Comparison of ENCODE assay signal across 9 mouse cellular contexts in the genomic region with DNA sequence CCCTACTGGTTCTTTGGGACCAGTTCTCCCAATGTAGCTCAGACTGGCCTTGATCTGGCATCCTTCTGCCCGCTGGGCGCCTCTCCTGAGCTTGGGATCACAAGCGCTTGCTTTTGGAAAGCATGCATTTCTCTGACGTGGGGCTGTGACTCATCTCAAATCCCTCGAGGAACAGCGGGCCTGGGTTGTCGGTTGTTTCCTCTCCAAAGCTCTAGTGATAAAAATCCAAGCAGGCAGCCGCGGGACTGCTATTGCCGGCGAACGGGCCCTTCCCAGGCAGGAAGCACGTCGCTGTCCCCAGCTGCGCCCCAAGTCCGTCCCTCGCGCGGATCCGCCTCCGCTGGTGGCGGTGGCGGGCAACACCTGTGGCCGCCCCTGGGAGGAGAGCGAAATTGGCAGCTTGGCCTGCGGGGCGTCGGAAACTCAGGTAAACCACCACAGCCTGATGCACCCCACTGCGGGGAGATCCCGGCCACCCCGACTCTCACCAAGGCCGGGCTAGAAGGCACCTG. TPM values are rescaled to one million over a fixed set of nuclear protein-coding genes. Genes with fewer than 3 reads are reported as not detected.
A peak's percentile ranks its signal among the peaks of the same experiment; 100 is the strongest.
DNase-seq lines count a peak whose midpoint lies in the region; ATAC-seq and TF ChIP-seq lines count a peak whose summit lies in the region.
"Had no signal": no experiment of that assay in that cellular context is flagged by ENCODE, and none has a peak within 500 bp of the region (broad histone marks: within the 10 kb centered on the region; RNA-seq: fewer than 3 reads in every experiment).

No protein-coding gene starts in this region.

- H3K36me3 ChIP-seq in heart, embryonic 10.5 days: peaks cover 26% of the 10 kb centered on the region
- peaks cover 28% of the 10 kb centered on the region for H3K36me3 ChIP-seq in kidney, embryonic 14.5 days (ENCODE audit: control insufficient read depth, insufficient read depth, low read length)
- peaks cover 34% of the 10 kb centered on the region for H3K36me3 ChIP-seq in limb, embryonic 15.5 days
- H3K36me3 ChIP-seq in midbrain, embryonic 16.5 days (ENCODE audit: control insufficient read depth, insufficient read depth, low read length): peaks cover 21% of the 10 kb centered on the region

- H3K4me2 ChIP-seq in kidney, embryonic 14.5 days (replicated peaks; ENCODE audit: low read depth, low read length): peak overlapping the region; percentile 85
- peak overlapping the region; percentile 82 for H3K4me2 ChIP-seq in limb, embryonic 15.5 days
- peak overlapping the region; percentile 64 for H3K4me2 ChIP-seq in midbrain, embryonic 16.5 days (ENCODE audit: low read length)

- H3K4me3 ChIP-seq in bone marrow macrophage, adult 2 months (ENCODE audit: insufficient read depth, low read length): peak overlapping the region; percentile 77
- H3K4me3 ChIP-seq in heart, embryonic 10.5 days: peak overlapping the region; percentile 72
- peak overlapping the region; percentile 52 for H3K4me3 ChIP-seq in kidney, embryonic 14.5 days (ENCODE audit: low read length)
- H3K4me3 ChIP-seq in limb, embryonic 15.5 days: peak overlapping the region; percentile 57
- H3K4me3 ChIP-seq in midbrain, embryonic 16.5 days (ENCODE audit: low read depth, low read length): peak overlapping the region; percentile 41

- no peaks in the 10 kb centered on the region for H3K9me3 ChIP-seq in heart, embryonic 10.5 days
- no peaks in the 10 kb centered on the region for H3K9me3 ChIP-seq in kidney, embryonic 14.5 days (ENCODE audit: control insufficient read depth, low read length)
- no peaks in the 10 kb centered on the region for H3K9me3 ChIP-seq in limb, embryonic 15.5 days
- H3K9me3 ChIP-seq in midbrain, embryonic 16.5 days (replicated peaks; ENCODE audit: control insufficient read depth, low read length, poor library complexity, severe bottlenecking): no peaks in the 10 kb centered on the region

- WGBS in heart, embryonic 10.5 days: 1% methylated on average over 32 of the region's 32 CpGs
- WGBS in kidney, embryonic 14.5 days: 2% methylated on average over 32 of the region's 32 CpGs
- WGBS in limb, embryonic 15.5 days: 1% methylated on average over 32 of the region's 32 CpGs
- under 1% methylated on average over 32 of the region's 32 CpGs for WGBS in midbrain, embryonic 16.5 days

- H3K27me3 ChIP-seq in heart, embryonic 10.5 days (ENCODE audit: insufficient read depth, poor library complexity, severe bottlenecking): no peaks in the 10 kb centered on the region
- no peaks in the 10 kb centered on the region for H3K27me3 ChIP-seq in kidney, embryonic 14.5 days (ENCODE audit: control insufficient read depth, insufficient read depth, low read length)
- H3K27me3 ChIP-seq in limb, embryonic 15.5 days: no peaks in the 10 kb centered on the region
- H3K27me3 ChIP-seq in midbrain, embryonic 16.5 days (ENCODE audit: control insufficient read depth, insufficient read depth, low read depth, low read length): no peaks in the 10 kb centered on the region
- H3K27me3 ChIP-seq: Patski had no signal

- TF ChIP-seq POLR2A in bone marrow macrophage, adult 2 months (IDR thresholded peaks at IDR 0.05; ENCODE audit: borderline replicate concordance, low read depth, low read length): no peak

- H3K4me1 ChIP-seq in bone marrow macrophage, adult 2 months (ENCODE audit: control insufficient read depth, insufficient read depth, low read length): peaks cover 6% of the 10 kb centered on the region
- H3K4me1 ChIP-seq in heart, embryonic 10.5 days: peaks cover 20% of the 10 kb centered on the region
- H3K4me1 ChIP-seq in kidney, embryonic 14.5 days (ENCODE audit: control insufficient read depth, insufficient read depth, low read length): 0 out of 2 replicates have a peak, but pooled peaks cover 6% of the 10 kb centered on the region
- H3K4me1 ChIP-seq in limb, embryonic 15.5 days: peaks cover 17% of the 10 kb centered on the region; the same call in 1 of the 2 replicates
- H3K4me1 ChIP-seq in midbrain, embryonic 16.5 days (ENCODE audit: control insufficient read depth, insufficient read depth, low read length): peaks cover 5% of the 10 kb centered on the region; the same call in 1 of the 2 replicates

- H3K27ac ChIP-seq in bone marrow macrophage, adult 2 months (ENCODE audit: insufficient read depth, low read depth, low read length): peak overlapping the region; percentile 17
- peak overlapping the region; percentile 87 for H3K27ac ChIP-seq in heart, embryonic 10.5 days
- H3K27ac ChIP-seq in kidney, embryonic 14.5 days (ENCODE audit: low read depth, low read length): no peak overlapping the region
- peak overlapping the region; percentile 59 for H3K27ac ChIP-seq in limb, embryonic 15.5 days
- no peak overlapping the region for H3K27ac ChIP-seq in midbrain, embryonic 16.5 days (ENCODE audit: low read length)

- peak; percentile 42; the same call in 1 of the 2 replicates for ATAC-seq in erythroblast, adult 5-6 weeks (replicated peaks; ENCODE audit: low FRiP score, poor library complexity, severe bottlenecking)
- ATAC-seq in kidney, embryonic 14.5 days (ENCODE audit: low FRiP score, low TSS enrichment): peak; percentile 74
- ATAC-seq in limb, embryonic 15.5 days (ENCODE audit: insufficient number of reproducible peaks, low FRiP score, low TSS enrichment, low read depth): peak; percentile 60; the same call in 1 of the 2 replicates
- peak; percentile 76 for ATAC-seq in midbrain, embryonic 16.5 days
- ATAC-seq: Patski had no signal

- no peak for TF ChIP-seq CTCF in bone marrow macrophage, adult 2 months (IDR thresholded peaks at IDR 0.05; ENCODE audit: low read depth, low read length)

- DNase-seq in A20 (ENCODE audit: low read depth, low spot score): peak; percentile 95
- peak; percentile 91 for DNase-seq in heart, embryonic 10.5 days (ENCODE audit: low spot score)
- peak; percentile 69 to 77 for DNase-seq in spleen, adult 18-20 months

- peak overlapping the region; percentile 56 for H3K9ac ChIP-seq in kidney, embryonic 14.5 days (ENCODE audit: low read depth, low read length)
- peak overlapping the region; percentile 61 for H3K9ac ChIP-seq in limb, embryonic 15.5 days
- peak overlapping the region; percentile 58 for H3K9ac ChIP-seq in midbrain, embryonic 16.5 days (ENCODE audit: low read depth, low read length)

RNA-seq across cellular contexts. Expression of gene Amz2, which starts 14.1 kb away (rescaled TPM):
- polyA plus RNA-seq in bone marrow macrophage, adult 2 months (2012; ENCODE audit: insufficient read depth, insufficient read length, missing spikeins): 32.5 and 35.5 TPM in 2 replicates
- 16.9 and 38.6 TPM in 2 replicates for total RNA-seq in erythroblast, adult 5-6 weeks (2015; ENCODE audit: low replicate concordance)
- total RNA-seq in erythroblast, adult 5-6 weeks (2017; ENCODE audit: low replicate concordance): 12.9 and 20.4 TPM in 2 replicates
- 35.4 and 37.1 TPM in 2 replicates for polyA plus RNA-seq in heart, embryonic 10.5 days (2016; fragmentation: Nextera tagmentation; extraction: Ambion mirVana)
- polyA plus RNA-seq in kidney, embryonic 14.5 days (2014; fragmentation: Nextera tagmentation; extraction: Ambion mirVana): 42.1 and 49.8 TPM in 2 replicates
- 42.5 and 46.1 TPM in 2 replicates for polyA plus RNA-seq in limb, embryonic 15.5 days (2015; fragmentation: Nextera tagmentation; extraction: Ambion mirVana)
- 55.7 and 56.1 TPM in 2 replicates for polyA plus RNA-seq in midbrain, embryonic 16.5 days (2015; fragmentation: Nextera tagmentation; extraction: Ambion mirVana)

RNA-seq across cellular contexts. Expression of gene 9930022D16Rik, which starts 26.2 kb away (rescaled TPM):
- 0.40 and 0.49 TPM in 2 replicates for polyA plus RNA-seq in bone marrow macrophage, adult 2 months (2012; ENCODE audit: insufficient read depth, insufficient read length, missing spikeins)
- total RNA-seq in erythroblast, adult 5-6 weeks (2015; ENCODE audit: low replicate concordance): not detected in 2 replicates
- total RNA-seq in erythroblast, adult 5-6 weeks (2017; ENCODE audit: low replicate concordance): not detected in 2 replicates
- polyA plus RNA-seq in heart, embryonic 10.5 days (2016; fragmentation: Nextera tagmentation; extraction: Ambion mirVana): not detected in 2 replicates
- not detected in 2 replicates for polyA plus RNA-seq in kidney, embryonic 14.5 days (2014; fragmentation: Nextera tagmentation; extraction: Ambion mirVana)
- polyA plus RNA-seq in limb, embryonic 15.5 days (2015; fragmentation: Nextera tagmentation; extraction: Ambion mirVana): not detected in 2 replicates
- polyA plus RNA-seq in midbrain, embryonic 16.5 days (2015; fragmentation: Nextera tagmentation; extraction: Ambion mirVana): not detected in 2 replicates
- polyA plus RNA-seq: Patski had no signal

RNA-seq across cellular contexts. Expression of gene Arsg, which starts 33.3 kb away (rescaled TPM):
- 3.7 and 4.4 TPM in 2 replicates for polyA plus RNA-seq in bone marrow macrophage, adult 2 months (2012; ENCODE audit: insufficient read depth, insufficient read length, missing spikeins)
- 2.3 and 3.1 TPM in 2 replicates for total RNA-seq in erythroblast, adult 5-6 weeks (2015; ENCODE audit: low replicate concordance)
- 1.7 and 7.7 TPM in 2 replicates for total RNA-seq in erythroblast, adult 5-6 weeks (2017; ENCODE audit: low replicate concordance)
- 3.3 and 4.6 TPM in 2 replicates for polyA plus RNA-seq in heart, embryonic 10.5 days (2016; fragmentation: Nextera tagmentation; extraction: Ambion mirVana)
- polyA plus RNA-seq in kidney, embryonic 14.5 days (2014; fragmentation: Nextera tagmentation; extraction: Ambion mirVana): 2.2 and 6.1 TPM in 2 replicates
- 3.5 and 4.8 TPM in 2 replicates for polyA plus RNA-seq in limb, embryonic 15.5 days (2015; fragmentation: Nextera tagmentation; extraction: Ambion mirVana)
- 4.2 and 4.3 TPM in 2 replicates for polyA plus RNA-seq in midbrain, embryonic 16.5 days (2015; fragmentation: Nextera tagmentation; extraction: Ambion mirVana)

RNA-seq across cellular contexts. Expression of gene Slc16a6, which starts 33.5 kb away (rescaled TPM):
- 32.6 and 38.7 TPM in 2 replicates for polyA plus RNA-seq in bone marrow macrophage, adult 2 months (2012; ENCODE audit: insufficient read depth, insufficient read length, missing spikeins)
- 98.4 and 101 TPM in 2 replicates for total RNA-seq in erythroblast, adult 5-6 weeks (2015; ENCODE audit: low replicate concordance)
- total RNA-seq in erythroblast, adult 5-6 weeks (2017; ENCODE audit: low replicate concordance): 65.1 and 113 TPM in 2 replicates
- polyA plus RNA-seq in heart, embryonic 10.5 days (2016; fragmentation: Nextera tagmentation; extraction: Ambion mirVana): 12.7 and 16.5 TPM in 2 replicates
- polyA plus RNA-seq in kidney, embryonic 14.5 days (2014; fragmentation: Nextera tagmentation; extraction: Ambion mirVana): 9.7 and 11.8 TPM in 2 replicates
- polyA plus RNA-seq in limb, embryonic 15.5 days (2015; fragmentation: Nextera tagmentation; extraction: Ambion mirVana): 6.6 and 7.0 TPM in 2 replicates
- 3.7 and 4.5 TPM in 2 replicates for polyA plus RNA-seq in midbrain, embryonic 16.5 days (2015; fragmentation: Nextera tagmentation; extraction: Ambion mirVana)

Comparison
In these comparisons a context has a peak if more than half of its experiments do, and no peak if none do; other contexts are left out.
1. H3K27ac ChIP-seq: peak in bone marrow macrophage, adult 2 months (single experiment), heart, embryonic 10.5 days (single experiment) and limb, embryonic 15.5 days (single experiment); none in kidney, embryonic 14.5 days (single experiment) and midbrain, embryonic 16.5 days (single experiment).
2. Peak in every context shown above with its lines, with median percentiles within 50 percentile points of each other: DNase-seq, H3K4me3 ChIP-seq, ATAC-seq, H3K4me2 ChIP-seq and H3K9ac ChIP-seq.